Mouse (Mus musculus) myocyte (in vitro differentiated cells): Measurements from ENCODE around the gene Gm10277. TPM values are rescaled to one million over a fixed set of nuclear protein-coding genes. Genes with fewer than 3 reads are reported as not detected.

Experiments
- H3K27me3 ChIP-seq: one replicate; pipeline ENCODE4 v1.6.1; 2011; ENCODE audit not compliant: control insufficient read depth, insufficient read depth, insufficient read length
- H3K36me3 ChIP-seq: one replicate; pipeline ENCODE4 v1.6.1; 2011; ENCODE audit not compliant: control insufficient read depth, insufficient read depth
- H3K4me2 ChIP-seq: one replicate; pipeline ENCODE4 v1.6.1; 2011; ENCODE audit warnings: low read depth, control low read depth
- H3K4me3 ChIP-seq: one replicate; pipeline ENCODE4 v1.5.1; 2011; ENCODE audit warnings: mild to moderate bottlenecking, control low read depth, moderate library complexity
- H3K79me2 ChIP-seq: one replicate; pipeline ENCODE4 v1.6.1; 2011; ENCODE audit not compliant: control insufficient read depth, insufficient read depth
- H3ac ChIP-seq: one replicate; pipeline ENCODE4 v1.6.1; 2011; ENCODE audit not compliant: control insufficient read depth, insufficient read length
- CEBPB ChIP-seq: IDR thresholded peaks from 2 replicates; pipeline ENCODE4 v1.6.1; 2011; ENCODE audit warnings: mild to moderate bottlenecking, moderate library complexity; ENCODE audit not compliant: poor library complexity, insufficient read depth, severe bottlenecking
- E2F4 ChIP-seq: IDR thresholded peaks from one replicate; pipeline ENCODE4 v1.6.1; 2011; ENCODE audit warnings: mild to moderate bottlenecking, control low read depth, moderate library complexity; ENCODE audit not compliant: insufficient read depth
- MAX ChIP-seq: IDR thresholded peaks from one replicate; pipeline ENCODE4 v1.6.1; 2011; ENCODE audit warnings: low read depth, mild to moderate bottlenecking, control low read depth
- MYOD1 ChIP-seq, 3 experiments: IDR thresholded peaks; one replicate each; pipeline ENCODE4 v1.6.1; 2011; ENCODE audit warnings: control low read depth in 2 of 3, low read depth in 2 of 3, mild to moderate bottlenecking in 2 of 3, moderate library complexity in 1 of 3; ENCODE audit not compliant: insufficient read length in 2 of 3, control insufficient read depth in 1 of 3
- MYOG ChIP-seq, 3 experiments: IDR thresholded peaks; one replicate each; pipeline ENCODE4 v1.6.1; 2011; ENCODE audit warnings: control low read depth in 2 of 3, low read depth in 2 of 3, mild to moderate bottlenecking in 2 of 3; ENCODE audit not compliant: insufficient read length in 2 of 3, control insufficient read depth in 1 of 3, insufficient read depth in 1 of 3
- POLR2A ChIP-seq: IDR thresholded peaks from one replicate; pipeline ENCODE4 v1.6.1; 2011; ENCODE audit warnings: low read depth, mild to moderate bottlenecking, control low read depth, moderate library complexity; ENCODE audit not compliant: insufficient read length
- POLR2AphosphoS2 ChIP-seq: IDR thresholded peaks from one replicate; pipeline ENCODE4 v1.6.1; 2011; ENCODE audit warnings: low read depth, control low read depth; ENCODE audit not compliant: insufficient read length
- REST ChIP-seq: IDR thresholded peaks from one replicate; pipeline ENCODE4 v1.6.1; 2011; ENCODE audit warnings: mild to moderate bottlenecking, control low read depth, moderate library complexity; ENCODE audit not compliant: insufficient read depth, insufficient read length
- SRF ChIP-seq: IDR thresholded peaks from one replicate; pipeline ENCODE4 v1.6.1; 2011; ENCODE audit warnings: low read depth; ENCODE audit not compliant: control insufficient read depth, insufficient read length
- TCF12 ChIP-seq: IDR thresholded peaks from one replicate; pipeline ENCODE4 v1.6.1; 2011; ENCODE audit warnings: mild to moderate bottlenecking, control low read depth; ENCODE audit not compliant: poor library complexity, insufficient read depth, severe bottlenecking
- TCF3 ChIP-seq: IDR thresholded peaks from one replicate; pipeline ENCODE4 v1.6.1; 2011; ENCODE audit warnings: low read depth, control low read depth; ENCODE audit not compliant: insufficient read length
- USF1 ChIP-seq: IDR thresholded peaks from one replicate; pipeline ENCODE4 v1.6.1; 2011; ENCODE audit warnings: low read depth, mild to moderate bottlenecking, control low read depth, moderate library complexity
- polyA plus RNA-seq: library from polyadenylated mRNA; unstranded; fragments of >200 nt; fragmentation: generic; extraction: Trizol; gene quantifications from one replicate; pipeline ENCODE4 v1.2.1, GENCODE M21; 2012; ENCODE audit warnings: missing spikeins

The Gm10277 gene
- polyA plus RNA-seq, 1 experiment = 0.07 TPM

GRCm38 (mm10) chr11:77793238-77793930 lies 5.8 kb upstream of the Gm10277 start:
- H3K79me2 ChIP-seq = peaks cover 10% of the 10 kb centered on the region
- no peak overlapping the region for H3ac ChIP-seq
- no peak for TF ChIP-seq USF1
- no peak for TF ChIP-seq REST
- peak; percentile 94 for TF ChIP-seq POLR2A
- TF ChIP-seq MYOD1 (IDR thresholded peaks at IDR 0.05; ENCODE audit: control insufficient read depth in 1 of 3, insufficient read length in 2 of 3, low read depth in 2 of 3) = peak in 1 of 3 experiments; percentile 46
- TF ChIP-seq E2F4 = no peak
- TF ChIP-seq MYOG (IDR thresholded peaks at IDR 0.05; ENCODE audit: control insufficient read depth in 1 of 3, insufficient read depth in 1 of 3, insufficient read length in 2 of 3, low read depth in 2 of 3) = peak in 1 of 3 experiments; percentile 38
- no peak for TF ChIP-seq SRF
- TF ChIP-seq TCF3 = no peak
- no peak for TF ChIP-seq TCF12
- no peak for TF ChIP-seq MAX
- TF ChIP-seq POLR2AphosphoS2 = peak; percentile 94
- TF ChIP-seq CEBPB = no peak
- peak overlapping the region; percentile 16 for H3K4me3 ChIP-seq
- no peaks in the 10 kb centered on the region for H3K36me3 ChIP-seq
- peak overlapping the region; percentile 95 for H3K4me2 ChIP-seq
- no peaks in the 10 kb centered on the region for H3K27me3 ChIP-seq

- no peaks in the 10 kb centered on the region for H3K36me3 ChIP-seq
- no peaks in the 10 kb centered on the region for H3K27me3 ChIP-seq
- no peak overlapping the region for H3K4me3 ChIP-seq
- H3K4me2 ChIP-seq = peak overlapping the region; percentile 95
- TF ChIP-seq POLR2A (no peak), CEBPB (no peak), USF1 (no peak), TCF12 (no peak), REST (no peak), TCF3 (no peak), MYOD1 (IDR thresholded peaks at IDR 0.05; ENCODE audit: control insufficient read depth in 1 of 3, insufficient read length in 2 of 3, low read depth in 2 of 3) (no peak), MYOG (IDR thresholded peaks at IDR 0.05; ENCODE audit: control insufficient read depth in 1 of 3, insufficient read depth in 1 of 3, insufficient read length in 2 of 3, low read depth in 2 of 3) (no peak)
- H3K79me2 ChIP-seq = peaks cover 10% of the 10 kb centered on the region
- no peak overlapping the region for H3ac ChIP-seq
Measured at GRCm38 (mm10) chr11:77792566-77792909, 5.0 kb upstream of the Gm10277 start.

- no peak overlapping the region for H3K4me3 ChIP-seq
- H3ac ChIP-seq = no peak overlapping the region
- no peaks in the 10 kb centered on the region for H3K27me3 ChIP-seq
- H3K4me2 ChIP-seq = no peak overlapping the region
- TF ChIP-seq CEBPB = no peak
- no peak for TF ChIP-seq MYOG (IDR thresholded peaks at IDR 0.05; ENCODE audit: control insufficient read depth in 1 of 3, insufficient read depth in 1 of 3, insufficient read length in 2 of 3, low read depth in 2 of 3)
- no peak for TF ChIP-seq SRF
- TF ChIP-seq POLR2AphosphoS2 = no peak
- TF ChIP-seq TCF12 = no peak
- TF ChIP-seq POLR2A = no peak
- no peak for TF ChIP-seq TCF3
- no peak for TF ChIP-seq REST
- no peak for TF ChIP-seq MAX
- no peak for TF ChIP-seq MYOD1 (IDR thresholded peaks at IDR 0.05; ENCODE audit: control insufficient read depth in 1 of 3, insufficient read length in 2 of 3, low read depth in 2 of 3)
- TF ChIP-seq USF1 = no peak
- no peak for TF ChIP-seq E2F4
- H3K36me3 ChIP-seq = no peaks in the 10 kb centered on the region
- H3K79me2 ChIP-seq = peaks cover 10% of the 10 kb centered on the region
Measured at GRCm38 (mm10) chr11:77791752-77792565, 4.4 kb upstream of the Gm10277 start.

- Histone ChIP-seq H3ac (no peak overlapping the region), H3K27me3 (no peaks in the 10 kb centered on the region), H3K4me2 (no peak overlapping the region), H3K36me3 (no peaks in the 10 kb centered on the region), H3K4me3 (no peak overlapping the region), H3K79me2 (peaks cover 10% of the 10 kb centered on the region)
- TF ChIP-seq CEBPB = no peak
- TF ChIP-seq TCF3 = no peak
- TF ChIP-seq SRF = no peak
- TF ChIP-seq E2F4 = no peak
- no peak for TF ChIP-seq MYOG (IDR thresholded peaks at IDR 0.05; ENCODE audit: control insufficient read depth in 1 of 3, insufficient read depth in 1 of 3, insufficient read length in 2 of 3, low read depth in 2 of 3)
- TF ChIP-seq USF1 = peak; percentile 54
Measured at GRCm38 (mm10) chr11:77791241-77791727, 3.7 kb upstream of the Gm10277 start.
